Mouse (Mus musculus) neural tube, embryonic 11.5 days (tissue): Measurements from ENCODE around the gene Mettl16. TPM values are rescaled to one million over a fixed set of nuclear protein-coding genes. Genes with fewer than 3 reads are reported as not detected.

Experiments used
- ATAC-seq: fragments of 200-750 bp; cut with Nextera tagmentation; 2 replicates; pipeline ENCODE4 v1.8.0; 2017; ENCODE audit warnings: moderate number of reproducible peaks, mild to moderate bottlenecking, moderate TSS enrichment, moderate library complexity; ENCODE audit not compliant: insufficient read depth, low FRiP score, low TSS enrichment
- DNase-seq: peaks from one replicate; pipeline ENCODE4 v3.0.0-alpha.2; 2015; ENCODE audit warnings: low spot score
- H3K27ac ChIP-seq: fragments of 300-500 bp; sonication (generic); 2 replicates; pipeline ENCODE4 v1.5.1; 2014; ENCODE audit warnings: low read depth, mild to moderate bottlenecking, low read length
- H3K27me3 ChIP-seq: fragments of 300-500 bp; sonication (generic); 2 replicates; pipeline ENCODE4 v1.6.1; 2014; ENCODE audit warnings: mild to moderate bottlenecking, low read length, mixed read lengths; ENCODE audit not compliant: control insufficient read depth, insufficient read depth
- H3K36me3 ChIP-seq: fragments of 300-500 bp; sonication (generic); 2 replicates; pipeline ENCODE4 v1.6.1; 2014; ENCODE audit warnings: mild to moderate bottlenecking, low read length, moderate library complexity, mixed read lengths; ENCODE audit not compliant: control insufficient read depth, insufficient read depth
- H3K4me1 ChIP-seq: fragments of 300-500 bp; sonication (generic); 2 replicates; pipeline ENCODE4 v1.6.1; 2014; ENCODE audit warnings: low read length, mixed read lengths; ENCODE audit not compliant: control insufficient read depth, insufficient read depth
- H3K4me2 ChIP-seq: fragments of 300-500 bp; sonication (generic); 2 replicates; pipeline ENCODE4 v1.6.1; 2014; ENCODE audit warnings: low read depth, mild to moderate bottlenecking, moderate library complexity
- H3K4me3 ChIP-seq: fragments of 300-500 bp; sonication (generic); 2 replicates; pipeline ENCODE4 v1.5.1; 2014; ENCODE audit warnings: low read depth, low read length
- H3K9ac ChIP-seq: fragments of 300-500 bp; sonication (generic); 2 replicates; pipeline ENCODE4 v1.6.1; 2014; ENCODE audit warnings: mild to moderate bottlenecking, low read length
- H3K9me3 ChIP-seq: fragments of 300-500 bp; sonication (generic); 2 replicates; pipeline ENCODE4 v1.6.1; 2016; ENCODE audit warnings: low read length; ENCODE audit not compliant: control insufficient read depth
- whole genome bisulfite sequencing: fragments of 180-500 bp; shearing (Covaris S2); extraction: QIAGEN DNeasy Blood & Tissue Kit; methylation state at CpG from one replicate; pipeline ENCODE4 v1.1.7; 2014; 5-methylcytosine and 5-hydroxymethylcytosine counted together
- polyA plus RNA-seq: library from polyadenylated mRNA; unstranded; fragments of >200 nt; fragmentation: Nextera tagmentation; extraction: Ambion mirVana; gene quantifications from 2 replicates; pipeline ENCODE4 v1.2.1, GENCODE M21; 2014

Mettl16 gene
- polyA plus RNA-seq, 1 experiment from 2014 or later, result 47.6 TPM

GRCm38 (mm10) chr11:74843435-74843714 is 72.7 kb downstream of the Mettl16 start:
- WGBS, result 100% methylated on average over 2 of the region's 2 CpGs
- no peak for DNase-seq
- Histone ChIP-seq H3K4me1 (no peaks in the 10 kb centered on the region; the same call in 1 of the 2 replicates), H3K4me2 (no peak overlapping the region), H3K27me3 (no peaks in the 10 kb centered on the region), H3K4me3 (no peak overlapping the region), H3K9me3 (no peaks in the 10 kb centered on the region), H3K9ac (no peak overlapping the region), H3K36me3 (peaks cover 2% of the 10 kb centered on the region; the same call in 1 of the 2 replicates), H3K27ac (no peak overlapping the region)
- no peak for ATAC-seq

- WGBS, result 65% methylated on average over 5 of the region's 5 CpGs
- Histone ChIP-seq H3K4me3 (no peak overlapping the region), H3K4me1 (no peaks in the 10 kb centered on the region; the same call in 1 of the 2 replicates), H3K27ac (no peak overlapping the region), H3K9ac (no peak overlapping the region), H3K9me3 (no peaks in the 10 kb centered on the region), H3K27me3 (no peaks in the 10 kb centered on the region), H3K36me3 (peaks cover 2% of the 10 kb centered on the region; the same call in 1 of the 2 replicates), H3K4me2 (no peak overlapping the region)
- DNase-seq, result no peak
- no peak for ATAC-seq
These were observed 73.1 kb downstream of the Mettl16 start for GRCm38 (mm10) chr11:74843761-74844160.

DNA sequence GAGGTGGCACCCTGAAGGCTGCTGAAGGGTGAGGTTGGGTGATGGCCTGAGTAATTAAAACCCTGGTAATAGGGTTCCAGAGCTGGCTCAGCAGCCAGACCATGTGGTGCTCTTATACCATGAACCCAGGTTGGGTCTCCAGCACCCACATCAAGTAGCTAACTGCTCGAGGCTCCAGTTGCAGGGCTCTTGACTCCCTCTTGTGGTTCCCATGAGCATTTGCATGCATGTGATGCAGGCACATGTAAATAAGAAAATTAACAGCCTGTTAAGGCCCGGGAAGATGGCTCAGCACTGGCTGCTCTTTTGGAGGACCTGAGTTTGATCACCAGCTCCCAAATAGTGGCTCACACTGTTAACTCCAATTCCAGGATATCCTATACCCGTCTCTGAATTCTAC is 75.2 kb downstream of the Mettl16 start:
- Histone ChIP-seq H3K9ac (no peak overlapping the region), H3K36me3 (peaks cover 2% of the 10 kb centered on the region; the same call in 1 of the 2 replicates), H3K27ac (no peak overlapping the region), H3K4me1 (no peaks in the 10 kb centered on the region; the same call in 1 of the 2 replicates), H3K27me3 (no peaks in the 10 kb centered on the region), H3K4me2 (no peak overlapping the region), H3K9me3 (no peaks in the 10 kb centered on the region), H3K4me3 (no peak overlapping the region)
- DNase-seq (no peak), ATAC-seq (no peak)
- WGBS, result 75% methylated on average over 3 of the region's 3 CpGs

GRCm38 (mm10) chr11:74847919-74848521 is 77.4 kb downstream of the Mettl16 start:
- Histone ChIP-seq H3K4me1 (no peaks in the 10 kb centered on the region; the same call in 1 of the 2 replicates), H3K9ac (no peak overlapping the region), H3K27ac (no peak overlapping the region), H3K9me3 (no peaks in the 10 kb centered on the region), H3K27me3 (no peaks in the 10 kb centered on the region), H3K4me3 (no peak overlapping the region), H3K4me2 (no peak overlapping the region), H3K36me3 (no peaks in the 10 kb centered on the region; the same call in 1 of the 2 replicates)
- ATAC-seq, result peak; percentile 54; the same call in 1 of the 2 replicates
- DNase-seq, result peak; percentile 78
- WGBS, result 4% methylated on average over 13 of the region's 13 CpGs

DNA sequence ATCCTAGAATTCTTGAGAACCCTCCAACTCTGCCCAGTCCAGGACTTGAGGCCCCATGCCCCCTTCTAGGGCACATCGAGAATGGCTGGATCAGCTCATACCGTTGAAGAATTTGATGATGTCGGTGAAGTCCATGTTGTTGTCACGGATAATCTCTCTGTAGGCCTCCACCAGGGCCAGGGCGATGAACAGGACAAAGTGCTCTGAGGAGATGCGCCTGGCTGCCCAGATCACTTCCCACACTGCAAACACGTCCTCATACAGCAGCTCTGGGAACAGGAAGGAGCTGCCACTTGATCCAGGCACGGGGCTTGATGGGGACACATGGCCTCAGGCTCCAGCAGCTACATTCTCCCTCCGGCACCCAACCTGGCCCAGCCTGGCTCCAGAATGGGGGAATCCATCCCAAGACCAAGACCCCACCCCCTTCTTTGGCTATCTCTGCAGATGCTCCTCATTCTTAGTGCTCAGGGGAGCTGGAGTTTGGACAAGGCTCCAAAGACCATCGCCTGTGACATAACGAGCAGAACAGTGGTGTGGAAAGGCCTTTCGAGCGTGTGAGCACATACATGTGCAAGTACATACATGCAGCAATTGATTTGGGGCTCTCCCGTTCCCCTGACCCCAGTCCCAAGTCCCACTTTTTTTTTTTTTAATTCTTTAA is 80.5 kb downstream of the Mettl16 start:
- H3K36me3 ChIP-seq, result no peaks in the 10 kb centered on the region
- H3K4me1 ChIP-seq, result no peaks in the 10 kb centered on the region; the same call in 1 of the 2 replicates
- ATAC-seq (no peak), DNase-seq (no peak)
- no peak overlapping the region for H3K4me2 ChIP-seq
- H3K4me3 ChIP-seq, result no peak overlapping the region
- no peaks in the 10 kb centered on the region for H3K9me3 ChIP-seq
- no peak overlapping the region for H3K9ac ChIP-seq
- no peak overlapping the region for H3K27ac ChIP-seq
- WGBS, result 84% methylated on average over 14 of the region's 14 CpGs
- no peaks in the 10 kb centered on the region for H3K27me3 ChIP-seq

- Histone ChIP-seq H3K4me1 (no peaks in the 10 kb centered on the region), H3K36me3 (no peaks in the 10 kb centered on the region; the same call in 1 of the 2 replicates), H3K9ac (no peak overlapping the region), H3K4me3 (no peak overlapping the region), H3K4me2 (no peak overlapping the region), H3K9me3 (no peaks in the 10 kb centered on the region), H3K27me3 (no peaks in the 10 kb centered on the region), H3K27ac (no peak overlapping the region)
- DNase-seq (no peak), ATAC-seq (no peak)
- 88% methylated on average over 9 of the region's 9 CpGs for WGBS
These were observed 87.1 kb downstream of the Mettl16 start for GRCm38 (mm10) chr11:74857756-74858155.

DNA sequence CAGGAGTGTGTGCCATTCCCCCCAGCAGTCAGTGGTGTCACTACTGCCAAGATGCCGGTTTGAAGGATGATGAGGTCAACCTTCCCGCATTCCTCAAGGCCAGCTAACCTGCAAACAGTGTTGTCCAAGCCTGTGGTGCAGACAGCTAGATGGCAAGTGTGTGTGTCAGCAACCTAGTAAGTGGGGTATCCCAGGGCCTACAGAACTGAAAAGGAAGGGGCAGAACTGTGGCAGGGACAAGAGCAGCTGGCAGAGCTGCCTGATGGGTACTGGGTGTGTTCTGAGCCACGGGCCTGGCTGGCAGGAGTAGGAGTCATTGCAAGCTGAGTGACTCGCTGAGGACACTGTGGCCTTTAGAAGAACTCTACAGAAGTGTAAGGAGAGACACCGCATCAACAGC is 91.5 kb downstream of the Mettl16 start:
- H3K27ac ChIP-seq, result no peak overlapping the region
- H3K36me3 ChIP-seq, result no peaks in the 10 kb centered on the region; the same call in 1 of the 2 replicates
- ATAC-seq (no peak), DNase-seq (no peak)
- H3K4me3 ChIP-seq, result no peak overlapping the region
- H3K4me2 ChIP-seq, result no peak overlapping the region
- no peaks in the 10 kb centered on the region for H3K4me1 ChIP-seq
- no peaks in the 10 kb centered on the region for H3K9me3 ChIP-seq
- WGBS, result 86% methylated on average over 5 of the region's 5 CpGs
- no peaks in the 10 kb centered on the region for H3K27me3 ChIP-seq
- H3K9ac ChIP-seq, result no peak overlapping the region

GRCm38 (mm10) chr11:74863471-74863870 is 92.8 kb downstream of the Mettl16 start:
- Histone ChIP-seq H3K4me3 (no peak overlapping the region), H3K4me2 (no peak overlapping the region), H3K9ac (no peak overlapping the region), H3K27me3 (no peaks in the 10 kb centered on the region), H3K4me1 (no peaks in the 10 kb centered on the region), H3K9me3 (no peaks in the 10 kb centered on the region), H3K36me3 (no peaks in the 10 kb centered on the region; the same call in 1 of the 2 replicates), H3K27ac (no peak overlapping the region)
- DNase-seq (peak; percentile 50), ATAC-seq (no peak)
- WGBS, result 25% methylated on average over 11 of the region's 11 CpGs

- Histone ChIP-seq H3K4me3 (no peak overlapping the region), H3K9me3 (no peaks in the 10 kb centered on the region), H3K9ac (no peak overlapping the region), H3K36me3 (no peaks in the 10 kb centered on the region; the same call in 1 of the 2 replicates), H3K27me3 (no peaks in the 10 kb centered on the region), H3K4me2 (no peak overlapping the region), H3K4me1 (no peaks in the 10 kb centered on the region), H3K27ac (no peak overlapping the region)
- ATAC-seq (no peak), DNase-seq (no peak)
- 91% methylated on average over 9 of the region's 9 CpGs for WGBS
These were observed 93.8 kb downstream of the Mettl16 start for GRCm38 (mm10) chr11:74864421-74864820.
